In the genomic region with DNA sequence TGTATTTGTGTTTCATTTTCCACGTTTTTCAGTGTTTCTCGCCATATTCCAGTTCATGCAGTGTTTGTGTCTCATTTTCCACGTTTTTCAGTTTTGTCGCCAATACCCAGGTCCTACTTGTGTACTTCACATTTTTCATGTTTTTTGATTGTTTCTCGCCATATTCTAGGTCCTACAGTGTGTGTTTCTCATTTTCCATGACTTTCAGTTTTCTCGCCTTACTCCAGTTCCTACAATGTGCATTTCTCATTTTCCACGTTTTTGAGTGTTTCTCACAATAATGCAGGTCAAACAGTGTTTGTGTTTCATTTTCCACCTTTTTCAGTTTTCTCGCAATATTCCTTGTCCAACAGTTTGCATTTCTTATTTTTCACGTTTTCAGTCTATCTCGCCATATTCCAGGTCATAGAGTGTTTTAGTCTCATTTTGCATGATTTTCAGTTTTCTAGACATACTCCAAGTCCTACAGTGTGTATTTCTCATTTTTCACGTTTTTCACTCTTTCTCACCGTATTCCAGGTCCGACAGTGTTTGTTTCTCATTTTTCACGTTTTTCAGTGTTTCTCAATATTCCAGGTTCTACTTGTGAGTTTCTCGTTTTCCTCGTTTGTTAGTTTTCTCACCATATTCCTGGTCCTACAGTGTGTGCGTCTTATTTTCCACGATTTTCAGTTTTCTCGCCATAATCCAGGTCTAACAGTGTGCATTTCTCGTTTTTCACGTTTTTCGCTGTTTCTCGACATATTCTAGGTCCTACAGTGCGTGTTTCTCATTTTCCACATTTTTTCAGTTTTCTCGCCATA, we compare ENCODE assay signal across 11 mouse cellular contexts.
DNase-seq lines count a peak whose midpoint lies in the region; ATAC-seq lines count a peak whose summit lies in the region.
"Had no signal": no experiment of that assay in that cellular context is flagged by ENCODE, and none has a peak within 500 bp of the region (broad histone marks: within the 10 kb centered on the region; RNA-seq: fewer than 3 reads in every experiment).

No protein-coding gene starts in this region.

- WGBS in lung, embryonic 15.5 days: 74% methylated on average over 25 of the region's 25 CpGs
- WGBS in liver, embryonic 16.5 days (ENCODE audit: insufficient replicate concordance): 69% methylated on average over 25 of the region's 25 CpGs

- H3K4me1 ChIP-seq in lung, embryonic 15.5 days: no peaks in the 10 kb centered on the region
- H3K4me1 ChIP-seq in liver, embryonic 16.5 days (ENCODE audit: control insufficient read depth, low read depth, low read length): no peaks in the 10 kb centered on the region

- intact Hi-C loops in left cerebral cortex, postnatal 4 days (cut with DNase I): no loop called here

- H3K9ac ChIP-seq in lung, embryonic 15.5 days: no peak overlapping the region
- H3K9ac ChIP-seq in liver, embryonic 16.5 days (ENCODE audit: low read depth, low read length): no peak overlapping the region

- no peak overlapping the region for H3K4me2 ChIP-seq in lung, embryonic 15.5 days
- H3K4me2 ChIP-seq in liver, embryonic 16.5 days (ENCODE audit: low read depth, low read length): no peak overlapping the region

- H3K27me3 ChIP-seq in lung, embryonic 15.5 days: no peaks in the 10 kb centered on the region
- H3K27me3 ChIP-seq in liver, embryonic 16.5 days (ENCODE audit: control insufficient read depth, insufficient read depth, low read depth, low read length): no peaks in the 10 kb centered on the region

- no peaks in the 10 kb centered on the region for H3K36me3 ChIP-seq in lung, embryonic 15.5 days
- no peaks in the 10 kb centered on the region for H3K36me3 ChIP-seq in liver, embryonic 16.5 days (ENCODE audit: control insufficient read depth, insufficient read depth)
- H3K36me3 ChIP-seq: G1E had no signal

- DNase-seq in frontal cortex, postnatal 14 days (ENCODE audit: low spot score in 2 of 2): no peak
- no peak for DNase-seq in lung, postnatal 36 days
- DNase-seq in R1 (ENCODE audit: low read depth, low spot score): peak; percentile 43
- DNase-seq in left cerebral cortex, postnatal 4 days: no peak
- no peak for DNase-seq in T-cell, adult 2 months (ENCODE audit: low spot score)
- DNase-seq: layer of hippocampus, adult 9-11 months; lung, postnatal 14 days had no signal

- H3K27ac ChIP-seq in lung, embryonic 15.5 days: no peak overlapping the region
- no peak overlapping the region for H3K27ac ChIP-seq in liver, embryonic 16.5 days (ENCODE audit: low read length)

- ATAC-seq in frontal cortex, adult (ENCODE audit: low TSS enrichment): peak; percentile 52
- ATAC-seq in lung, embryonic 15.5 days (ENCODE audit: borderline replicate concordance, extremely low read depth, low FRiP score, low TSS enrichment): peak; percentile 64; the same call in 1 of the 2 replicates
- peak; percentile 33 for ATAC-seq in liver, embryonic 16.5 days (ENCODE audit: low read depth)

- H3K4me3 ChIP-seq in lung, embryonic 15.5 days: no peak overlapping the region
- no peak overlapping the region for H3K4me3 ChIP-seq in liver, embryonic 16.5 days (ENCODE audit: low read depth, low read length)

- peaks cover 32% of the 10 kb centered on the region for H3K9me3 ChIP-seq in lung, embryonic 15.5 days
- H3K9me3 ChIP-seq in liver, embryonic 16.5 days (replicated peaks; ENCODE audit: control insufficient read depth, low read length): peaks cover 36% of the 10 kb centered on the region
